Mouse (Mus musculus): ENCODE data around the gene Mob4. TPM values are rescaled to one million over a fixed set of nuclear protein-coding genes. Genes with fewer than 3 reads are reported as not detected.

Mob4 gene
- total and polyA plus RNA-seq, 3 experiments, result 11.1 to 32.0 (median 27.8) TPM

- no peak for DNase-seq
- Histone ChIP-seq H3K9ac (ENCODE audit: low read depth, low read length) (no peak overlapping the region), H3K4me1 (ENCODE audit: control insufficient read depth, insufficient read depth, low read length) (peaks cover 7% of the 10 kb centered on the region), H3K27me3 (ENCODE audit: control insufficient read depth, insufficient read depth, low read length) (no peaks in the 10 kb centered on the region), H3K79me2 (replicated peaks; ENCODE audit: control insufficient read depth, insufficient read depth, low read length) (peaks cover 9% of the 10 kb centered on the region), H3K36me3 (ENCODE audit: control insufficient read depth, insufficient read depth, low read length) (peaks cover 14% of the 10 kb centered on the region), H3K4me3 (no peak overlapping the region), H3K27ac (no peak overlapping the region)
- TF ChIP-seq CTCF (IDR thresholded peaks at IDR 0.05), result no peak
- intact Hi-C loops (cut with DNase I), result loop anchor here (5.0 kb wide), 1 partner anchor 82 kb away; the partner anchor contains the start of gene Coq10b
- WGBS, result 93% methylated on average over 3 of the region's 3 CpGs
Measured at GRCm38 (mm10) chr1:55134301-55134700, 3.3 kb downstream of the Mob4 start.

GRCm38 (mm10) chr1:55135846-55136245 is 4.8 kb downstream of the Mob4 start:
- H3K4me1 ChIP-seq (ENCODE audit: control insufficient read depth, insufficient read depth, low read length), result peaks cover 7% of the 10 kb centered on the region
- 97% methylated on average over 1 of the region's 1 CpGs for WGBS
- no peak overlapping the region for H3K4me3 ChIP-seq
- intact Hi-C loops (cut with DNase I), result no loop called here
- H3K27me3 ChIP-seq (ENCODE audit: control insufficient read depth, insufficient read depth, low read length), result no peaks in the 10 kb centered on the region
- peaks cover 14% of the 10 kb centered on the region for H3K79me2 ChIP-seq (replicated peaks; ENCODE audit: control insufficient read depth, insufficient read depth, low read length)
- DNase-seq, result no peak
- H3K36me3 ChIP-seq (ENCODE audit: control insufficient read depth, insufficient read depth, low read length), result peaks cover 16% of the 10 kb centered on the region
- H3K9ac ChIP-seq (ENCODE audit: low read depth, low read length), result no peak overlapping the region
- no peak overlapping the region for H3K27ac ChIP-seq
- TF ChIP-seq CTCF (IDR thresholded peaks at IDR 0.05) (no peak), POLR2A (IDR thresholded peaks at IDR 0.05; ENCODE audit: insufficient read depth, low read depth, low read length) (no peak), EP300 (IDR thresholded peaks at IDR 0.05; ENCODE audit: insufficient read depth, low read depth, low read length) (no peak)

GRCm38 (mm10) chr1:55144338-55144737 is 13.3 kb downstream of the Mob4 start:
- H3K4me3 ChIP-seq, result no peak overlapping the region
- no peaks in the 10 kb centered on the region for H3K27me3 ChIP-seq (ENCODE audit: control insufficient read depth, insufficient read depth, low read length)
- WGBS, result 93% methylated on average over 4 of the region's 4 CpGs
- H3K36me3 ChIP-seq (ENCODE audit: control insufficient read depth, insufficient read depth, low read length), result peaks cover 16% of the 10 kb centered on the region
- no peak overlapping the region for H3K27ac ChIP-seq
- no peak overlapping the region for H3K9ac ChIP-seq (ENCODE audit: low read depth, low read length)
- DNase-seq, result no peak
- intact Hi-C loops (cut with DNase I), result no loop called here
- no peaks in the 10 kb centered on the region; the same call in 1 of the 2 replicates for H3K4me1 ChIP-seq (ENCODE audit: control insufficient read depth, insufficient read depth, low read length)
- no peak for TF ChIP-seq CTCF (IDR thresholded peaks at IDR 0.05)
- no peak for TF ChIP-seq EP300 (IDR thresholded peaks at IDR 0.05; ENCODE audit: insufficient read depth, low read depth, low read length)
- H3K79me2 ChIP-seq (replicated peaks; ENCODE audit: control insufficient read depth, insufficient read depth, low read length), result peaks cover 4% of the 10 kb centered on the region

- Histone ChIP-seq H3K27ac (no peak overlapping the region), H3K4me1 (ENCODE audit: control insufficient read depth, insufficient read depth, low read length) (no peaks in the 10 kb centered on the region), H3K36me3 (ENCODE audit: control insufficient read depth, insufficient read depth, low read length) (peaks cover 14% of the 10 kb centered on the region), H3K9ac (ENCODE audit: low read depth, low read length) (no peak overlapping the region), H3K4me3 (no peak overlapping the region), H3K27me3 (ENCODE audit: control insufficient read depth, insufficient read depth, low read length) (no peaks in the 10 kb centered on the region), H3K79me2 (replicated peaks; ENCODE audit: control insufficient read depth, insufficient read depth, low read length) (peaks cover 3% of the 10 kb centered on the region)
- WGBS, result 68% methylated on average over 7 of the region's 7 CpGs
- TF ChIP-seq EP300 (IDR thresholded peaks at IDR 0.05; ENCODE audit: insufficient read depth, low read depth, low read length), result no peak
- TF ChIP-seq POLR2A (IDR thresholded peaks at IDR 0.05; ENCODE audit: insufficient read depth, low read depth, low read length), result no peak
- TF ChIP-seq CTCF (IDR thresholded peaks at IDR 0.05), result no peak
- no peak for DNase-seq
- intact Hi-C loops (cut with DNase I), result no loop called here
Measured at GRCm38 (mm10) chr1:55145556-55145955, 14.5 kb downstream of the Mob4 start.

- intact Hi-C loops (cut with DNase I), result no loop called here
- Histone ChIP-seq H3K27me3 (ENCODE audit: control insufficient read depth, insufficient read depth, low read length) (no peaks in the 10 kb centered on the region), H3K4me3 (no peak overlapping the region), H3K27ac (no peak overlapping the region), H3K79me2 (replicated peaks; ENCODE audit: control insufficient read depth, insufficient read depth, low read length) (no peaks in the 10 kb centered on the region), H3K4me1 (ENCODE audit: control insufficient read depth, insufficient read depth, low read length) (no peaks in the 10 kb centered on the region; the same call in 1 of the 2 replicates), H3K9ac (ENCODE audit: low read depth, low read length) (no peak overlapping the region), H3K36me3 (ENCODE audit: control insufficient read depth, insufficient read depth, low read length) (peaks cover 2% of the 10 kb centered on the region; the same call in 1 of the 2 replicates)
- no peak for TF ChIP-seq EP300 (IDR thresholded peaks at IDR 0.05; ENCODE audit: insufficient read depth, low read depth, low read length)
- TF ChIP-seq POLR2A (IDR thresholded peaks at IDR 0.05; ENCODE audit: insufficient read depth, low read depth, low read length), result no peak
- TF ChIP-seq CTCF (IDR thresholded peaks at IDR 0.05), result no peak
- DNase-seq, result no peak
- WGBS, result 97% methylated on average over 4 of the region's 4 CpGs
Measured at GRCm38 (mm10) chr1:55157329-55157728, 26.3 kb downstream of the Mob4 start.

- Histone ChIP-seq H3K79me2 (replicated peaks; ENCODE audit: control insufficient read depth, insufficient read depth, low read length) (no peaks in the 10 kb centered on the region), H3K27ac (no peak overlapping the region), H3K4me3 (no peak overlapping the region), H3K27me3 (ENCODE audit: control insufficient read depth, insufficient read depth, low read length) (no peaks in the 10 kb centered on the region), H3K36me3 (ENCODE audit: control insufficient read depth, insufficient read depth, low read length) (0 out of 2 replicates have a peak, but pooled peaks cover 2% of the 10 kb centered on the region), H3K4me1 (ENCODE audit: control insufficient read depth, insufficient read depth, low read length) (no peaks in the 10 kb centered on the region; the same call in 1 of the 2 replicates), H3K9ac (ENCODE audit: low read depth, low read length) (no peak overlapping the region)
- intact Hi-C loops (cut with DNase I), result no loop called here
- TF ChIP-seq POLR2A (IDR thresholded peaks at IDR 0.05; ENCODE audit: insufficient read depth, low read depth, low read length) (no peak), CTCF (IDR thresholded peaks at IDR 0.05) (no peak), EP300 (IDR thresholded peaks at IDR 0.05; ENCODE audit: insufficient read depth, low read depth, low read length) (no peak)
- no peak for DNase-seq
- 88% methylated on average over 3 of the region's 3 CpGs for WGBS
Measured at GRCm38 (mm10) chr1:55158211-55158610, 27.2 kb downstream of the Mob4 start.
